Mouse (Mus musculus): Measurements from ENCODE around the gene Trim7. TPM values are rescaled to one million over a fixed set of nuclear protein-coding genes. Genes with fewer than 3 reads are reported as not detected.
A peak's percentile ranks its signal among the peaks of the same experiment; 100 is the strongest.
"Not testable (repeated sequence)": the region's sequence is repeated elsewhere in the genome, so short reads cannot be mapped to it uniquely, and the experiment has no call there.

Trim7 gene
- total RNA-seq, 1 experiment from 2014 or later: 16.9 TPM

DNA sequence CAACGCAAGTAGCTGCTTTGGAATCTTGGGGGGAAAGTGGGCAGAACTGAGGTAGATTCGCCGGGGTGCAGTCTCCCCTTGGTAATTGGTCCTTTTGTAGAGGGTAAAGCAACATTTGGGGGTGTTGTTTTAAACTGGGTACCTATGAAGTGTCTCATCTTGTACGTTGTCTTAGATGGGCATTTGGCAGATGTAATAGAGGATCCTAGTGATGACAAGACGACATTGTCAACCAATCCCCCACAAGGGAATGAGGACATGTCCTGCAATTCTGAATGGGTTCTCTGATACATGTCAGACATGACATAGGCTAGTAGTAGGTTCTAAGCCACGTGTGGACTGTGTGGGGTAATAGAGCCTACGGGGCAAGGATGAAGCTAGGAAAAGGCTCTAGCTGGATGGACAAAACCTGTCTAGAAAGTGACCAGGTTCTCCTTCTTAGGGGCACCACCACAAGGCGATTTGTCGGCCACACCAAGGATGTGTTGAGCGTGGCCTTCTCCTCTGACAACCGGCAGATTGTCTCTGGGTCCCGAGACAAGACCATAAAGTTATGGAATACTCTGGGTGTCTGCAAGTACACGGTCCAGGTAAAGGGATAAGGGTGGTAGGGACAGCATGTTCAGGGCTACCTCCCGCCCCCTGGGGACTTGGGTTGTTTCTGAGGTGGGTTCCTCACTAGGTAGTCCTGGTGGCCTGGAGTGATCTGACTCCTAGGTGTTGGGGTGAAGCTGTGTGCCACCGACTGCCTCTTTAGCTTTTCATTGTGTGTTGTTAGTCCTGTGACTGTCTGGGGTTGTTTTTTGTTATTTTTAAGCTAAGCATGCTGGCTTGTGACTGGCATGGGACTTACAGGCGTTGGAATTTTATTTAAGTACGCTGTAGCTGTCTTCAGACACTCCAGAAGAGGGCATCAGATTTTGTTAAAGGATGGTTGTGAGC, 23.8 kb upstream of the Trim7 start:
- DNase-seq: no peak

DNA sequence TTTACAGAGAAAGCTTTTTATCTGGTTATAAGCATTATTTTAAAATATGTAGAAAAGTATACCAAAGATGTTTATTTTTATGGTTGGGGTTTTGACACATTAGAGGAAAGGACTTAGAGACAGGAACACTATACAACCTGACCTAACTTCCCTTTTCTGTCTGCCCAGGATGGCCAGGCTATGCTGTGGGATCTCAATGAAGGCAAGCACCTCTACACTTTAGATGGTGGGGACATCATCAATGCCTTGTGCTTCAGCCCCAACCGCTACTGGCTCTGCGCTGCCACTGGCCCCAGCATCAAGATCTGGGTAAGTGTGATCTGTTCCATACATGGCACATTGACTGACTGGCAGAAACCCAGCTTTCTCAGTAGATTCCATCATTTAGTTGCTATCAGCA, 22.0 kb upstream of the Trim7 start:
- DNase-seq: no peak

DNA sequence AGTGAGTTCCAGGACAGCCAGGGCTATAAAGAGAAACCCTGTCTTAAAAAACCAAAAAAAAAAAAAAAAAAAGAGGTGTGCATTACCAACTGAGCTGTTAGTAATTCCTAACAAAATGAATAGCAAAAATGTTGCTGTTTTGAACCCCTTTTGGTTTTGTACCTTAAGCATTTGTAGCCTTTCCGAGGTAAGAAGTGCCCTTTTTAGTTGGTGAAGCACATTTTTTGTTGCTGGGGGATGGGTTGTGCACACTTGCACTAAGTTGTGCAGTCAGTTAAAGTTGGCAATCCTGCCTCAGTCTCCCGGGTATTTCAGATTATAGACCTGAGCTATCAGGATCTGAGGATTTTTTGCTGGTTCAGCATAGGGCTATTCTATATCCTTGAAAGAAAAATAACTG, 21.0 kb upstream of the Trim7 start:
- no peak for DNase-seq

DNA sequence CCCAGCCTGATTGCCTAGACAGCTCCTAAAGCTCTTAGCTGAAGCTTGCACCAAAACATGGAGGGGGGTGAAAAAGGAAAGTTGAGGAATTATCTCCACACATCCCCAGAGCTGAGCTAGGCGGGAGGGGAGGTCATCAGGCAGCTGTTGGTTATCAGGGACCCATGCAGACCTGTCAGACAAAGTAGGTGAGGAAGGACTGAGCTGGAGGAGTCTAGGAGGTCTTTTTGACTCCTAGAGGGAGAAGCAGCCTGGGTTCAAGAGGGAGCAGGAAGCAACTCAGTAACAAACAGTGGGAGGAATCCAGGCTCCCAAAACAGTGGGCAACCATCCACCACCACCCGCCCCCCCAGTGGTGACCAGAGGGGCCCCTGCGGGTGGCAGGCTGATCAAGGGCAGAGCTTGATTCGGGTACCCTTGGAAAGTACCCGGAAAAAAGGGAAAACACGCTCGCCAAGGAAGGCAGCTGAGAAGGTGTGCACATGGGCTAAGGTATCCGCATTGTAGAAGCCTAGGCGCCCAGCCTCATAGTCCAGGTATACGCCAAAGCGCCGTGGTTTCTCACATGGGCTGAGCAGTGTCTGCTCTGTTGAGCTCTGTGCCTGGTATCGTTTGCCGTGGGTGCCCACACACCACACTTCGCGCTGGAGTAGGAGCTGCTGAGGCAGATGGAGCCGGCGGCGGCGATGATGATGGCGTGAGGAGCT, 18.9 kb upstream of the Trim7 start:
- DNase-seq: peak; percentile 7

DNA sequence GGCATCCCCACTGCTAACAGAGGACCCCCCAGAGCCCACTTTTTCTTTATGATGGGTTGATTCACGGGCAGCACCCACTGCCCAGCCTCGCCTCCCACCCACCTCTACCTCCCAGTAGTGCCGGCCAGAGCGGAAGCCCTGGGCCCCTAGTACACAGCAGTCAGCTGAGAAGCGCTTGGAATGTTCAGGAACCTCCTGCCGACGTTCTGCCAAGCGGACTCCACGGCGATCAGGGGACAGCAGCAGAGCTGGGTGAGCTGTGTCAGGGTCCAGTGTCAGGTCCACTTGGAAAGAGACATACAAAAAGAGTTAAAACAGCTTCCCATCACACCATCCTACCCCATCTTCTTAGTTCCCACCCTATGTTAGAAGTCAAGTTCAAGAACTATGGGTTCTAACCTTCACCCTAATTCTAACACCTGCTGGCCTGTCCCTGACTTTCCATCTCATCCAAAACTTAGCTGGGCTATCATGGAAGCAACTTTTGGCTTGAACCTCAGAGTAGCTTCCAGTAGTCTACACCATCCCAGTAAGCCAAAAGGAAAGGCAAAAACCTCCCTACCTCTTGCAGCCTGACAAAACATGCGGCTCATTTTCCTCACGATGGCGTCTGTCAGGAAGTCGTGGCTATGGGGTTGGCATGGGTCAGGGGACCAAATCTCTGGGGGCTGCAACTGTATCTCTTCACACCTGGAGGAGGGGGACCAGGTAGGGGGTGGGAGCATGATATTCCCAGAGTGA, 18.2 kb upstream of the Trim7 start:
- no peak for DNase-seq

DNA sequence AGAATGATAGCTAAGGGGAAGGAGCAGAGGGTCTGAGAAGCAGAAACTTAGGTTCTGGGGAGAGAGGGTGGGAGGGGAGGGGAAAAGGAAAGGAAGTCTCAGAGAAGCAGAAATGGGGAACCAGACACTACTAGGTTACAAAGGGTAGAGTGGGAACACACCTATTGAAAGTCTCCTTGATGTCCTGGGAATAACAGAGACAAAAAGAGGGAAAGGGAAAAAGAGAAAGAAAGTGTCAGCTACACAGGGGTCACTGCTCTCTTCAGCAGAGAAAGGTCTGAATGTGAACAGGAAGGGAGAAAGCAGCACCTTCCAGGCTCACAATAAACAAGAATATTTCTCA, 17.7 kb upstream of the Trim7 start:
- no peak for DNase-seq

DNA sequence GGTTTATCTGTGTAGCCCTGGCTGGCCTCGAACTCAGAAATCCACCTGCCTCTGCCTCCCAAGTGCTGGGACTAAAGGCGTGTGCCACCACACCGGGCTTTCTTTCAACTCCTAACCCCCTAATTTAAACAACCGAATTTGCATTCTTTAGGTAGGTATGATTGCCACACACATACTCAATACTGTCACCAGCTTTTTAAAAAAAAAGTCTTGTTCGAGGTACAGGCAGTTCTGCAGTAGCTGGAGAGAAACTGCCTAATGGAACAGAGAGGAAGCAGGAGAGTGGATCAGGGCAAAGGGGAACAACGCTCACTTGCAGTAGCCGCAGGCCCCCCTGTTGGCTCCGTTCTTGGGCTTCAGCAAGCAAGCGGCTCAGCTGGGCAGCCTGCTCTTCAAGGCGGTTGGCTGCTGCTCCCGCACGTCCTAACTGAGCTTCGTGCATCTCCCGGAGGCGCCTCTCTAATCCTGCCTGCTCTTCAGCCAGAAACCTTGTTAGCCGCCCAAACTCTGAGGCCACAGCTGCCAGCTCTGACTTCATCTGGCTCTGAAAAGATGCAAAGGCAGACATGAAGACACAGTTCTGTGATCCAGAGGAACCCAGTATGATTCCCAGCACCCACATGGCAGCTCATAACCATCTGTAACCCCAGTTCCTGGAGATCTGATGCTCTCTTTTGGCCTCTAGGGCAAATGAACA, 17.1 kb upstream of the Trim7 start:
- DNase-seq: peak; percentile 9

DNA sequence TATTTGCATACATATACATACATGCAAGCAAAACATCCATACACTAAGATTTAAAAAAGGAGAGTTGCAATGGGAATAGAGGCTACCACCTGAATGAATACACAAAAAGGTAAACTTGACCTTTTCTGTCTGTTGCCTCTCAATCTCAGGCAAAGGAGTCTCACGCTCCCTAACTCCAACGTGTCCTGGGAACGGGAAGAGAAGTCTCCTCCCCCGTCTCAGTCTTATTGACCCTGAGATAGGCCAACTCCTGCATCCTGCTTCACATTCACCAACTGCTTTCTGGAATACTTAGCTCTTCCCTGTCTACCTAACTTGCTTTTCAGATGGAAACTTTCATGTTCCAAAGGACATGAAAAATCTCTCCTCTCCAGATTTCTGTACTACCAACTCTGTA, 16.5 kb upstream of the Trim7 start:
- DNase-seq: no peak

DNA sequence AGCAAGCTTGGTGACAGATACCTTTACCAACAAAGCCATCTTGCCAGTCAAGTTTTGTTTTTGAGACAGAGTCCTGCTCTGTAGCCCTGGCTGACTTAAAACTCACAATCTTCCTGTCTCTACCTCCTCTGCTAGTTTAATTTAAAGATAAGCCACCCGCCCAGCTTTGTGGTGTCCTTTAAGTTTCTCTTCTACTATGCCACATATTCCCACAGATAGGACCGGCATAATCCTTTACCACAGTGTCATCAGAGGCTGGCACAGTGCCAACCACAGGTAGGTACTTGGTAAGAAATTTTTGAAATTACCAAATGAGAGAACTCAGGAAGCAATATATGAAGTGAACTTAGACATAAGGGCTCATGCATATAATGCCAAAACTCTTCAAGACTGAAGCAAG, 15.8 kb upstream of the Trim7 start:
- no peak for DNase-seq

DNA sequence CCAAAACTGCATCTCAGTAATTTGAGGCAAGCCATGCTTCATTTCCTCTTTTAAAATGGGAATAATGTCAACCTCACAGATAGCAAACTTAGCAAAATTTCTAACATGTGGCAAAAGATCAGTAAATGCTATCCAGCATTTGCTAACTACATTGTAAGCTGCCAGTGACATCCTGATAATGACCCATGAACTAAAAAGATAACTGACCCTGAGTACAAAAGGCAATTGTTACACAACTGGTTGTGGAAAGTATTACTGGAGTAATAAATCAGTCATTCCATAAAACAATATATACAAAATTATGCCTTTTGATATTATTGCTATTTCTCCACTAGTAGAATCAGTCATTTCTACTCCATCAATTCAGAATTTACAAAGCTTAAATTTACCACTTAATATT, 12.2 kb upstream of the Trim7 start:
- DNase-seq: no peak

DNA sequence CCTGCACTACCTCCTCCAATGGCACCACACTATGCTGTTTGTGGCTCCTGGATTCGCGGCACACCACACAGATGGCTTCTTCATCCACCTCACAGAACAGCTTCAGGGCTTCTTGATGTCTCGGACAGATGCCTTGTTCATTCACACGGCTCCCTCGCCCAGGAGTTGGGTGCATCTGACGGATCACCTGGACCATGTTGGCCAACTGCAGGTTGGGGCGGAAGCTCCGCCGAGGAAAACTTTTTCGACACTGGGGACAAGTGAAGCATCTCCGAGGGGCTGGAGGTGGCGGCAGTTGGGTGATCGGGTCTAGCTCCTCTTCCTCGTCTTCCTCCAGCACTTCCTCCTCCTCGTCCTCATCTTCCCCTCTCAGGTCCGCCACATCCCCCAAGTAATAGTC, 10.1 kb upstream of the Trim7 start:
- no peak for DNase-seq

DNA sequence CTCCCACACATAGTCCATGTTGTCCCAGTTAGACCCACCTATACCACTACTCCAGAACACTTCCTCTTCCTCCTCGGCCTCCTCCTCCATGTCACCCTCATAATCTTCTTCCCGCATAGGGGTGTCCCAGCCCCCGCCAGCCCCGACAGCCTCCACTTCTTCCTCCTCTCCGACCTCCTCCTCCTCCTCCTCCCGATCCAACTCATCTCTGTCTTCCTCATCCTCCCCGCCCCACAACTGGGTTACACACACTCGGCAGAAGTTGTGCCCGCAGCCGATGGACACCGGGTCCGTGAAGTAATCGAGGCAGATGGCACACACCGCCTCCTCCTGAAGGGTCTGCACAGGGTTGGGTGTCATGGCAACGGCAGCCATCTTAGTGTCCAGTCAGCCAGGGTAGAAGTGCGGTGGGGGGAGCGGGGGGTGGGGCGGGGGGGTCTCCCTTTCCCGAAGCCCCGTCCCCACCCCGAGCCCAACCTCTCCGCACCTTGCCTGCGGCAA, 9.6 kb upstream of the Trim7 start:
- DNase-seq: peak; percentile 30

DNA sequence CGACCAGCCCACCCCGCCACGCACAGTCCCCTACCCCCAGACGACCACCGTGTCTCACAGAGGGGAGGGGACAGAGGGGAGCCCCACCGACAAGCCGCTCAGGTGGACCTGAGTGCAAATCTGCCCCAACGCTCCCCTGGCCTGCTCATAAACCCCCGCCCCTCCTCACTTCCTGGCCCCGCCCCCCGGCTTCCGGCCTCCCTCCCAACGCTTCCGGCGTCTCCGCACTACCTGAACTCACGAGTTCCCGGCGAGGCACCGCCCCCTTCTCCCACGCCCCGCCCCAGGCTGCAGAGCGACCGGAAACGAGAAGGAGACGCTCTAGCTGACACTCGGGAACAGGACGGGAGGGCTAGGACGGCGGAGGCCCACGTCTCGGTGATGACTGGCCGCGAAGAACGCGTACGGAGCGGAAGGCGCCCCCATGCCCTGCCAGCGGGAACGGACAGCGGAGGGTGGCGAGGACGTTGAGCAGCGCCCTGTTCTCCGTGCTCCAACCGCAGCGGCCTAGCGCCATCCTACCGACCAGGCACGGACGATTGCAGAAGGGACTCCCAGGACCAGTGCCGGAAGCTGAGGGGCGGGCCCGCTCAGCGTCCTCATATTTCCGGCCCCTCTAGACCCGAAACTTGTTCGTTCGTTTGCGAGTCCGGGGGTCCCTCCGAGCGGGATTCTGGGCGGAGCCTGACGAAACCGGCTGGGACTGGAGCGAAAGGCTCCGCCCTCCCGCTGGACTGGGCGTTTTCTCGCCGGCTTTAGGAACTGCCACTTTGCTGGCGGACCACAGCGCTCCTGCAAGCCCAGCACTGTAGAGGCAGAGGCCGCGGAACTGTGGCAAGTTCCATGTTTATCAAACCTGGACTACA, 8.9 kb upstream of the Trim7 start, which contains the start of gene Trim41:
TSS of gene Trim41 (minus strand) at position 554 of the 866 bp plus-strand sequence.
- DNase-seq: peak; percentile 99

DNA sequence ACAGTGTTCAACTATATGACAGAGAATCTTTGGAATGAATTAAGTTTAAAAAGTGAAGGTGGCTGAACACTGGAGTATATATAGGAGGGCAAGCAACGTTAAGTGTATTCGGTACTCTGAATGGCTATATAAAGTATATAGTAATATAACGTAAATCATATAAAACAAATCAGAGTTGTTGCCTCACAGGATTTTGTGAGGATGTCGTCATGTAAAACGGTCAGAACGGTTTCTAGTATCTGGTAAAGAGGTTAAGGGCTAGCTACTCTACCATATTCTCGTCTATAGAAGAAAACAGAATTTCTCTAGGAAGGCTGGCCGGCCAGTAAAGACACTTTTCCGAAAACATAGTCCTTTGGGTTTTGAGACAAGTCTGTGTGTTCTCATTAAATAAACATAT, 8.1 kb upstream of the Trim7 start:
- DNase-seq: no peak

DNA sequence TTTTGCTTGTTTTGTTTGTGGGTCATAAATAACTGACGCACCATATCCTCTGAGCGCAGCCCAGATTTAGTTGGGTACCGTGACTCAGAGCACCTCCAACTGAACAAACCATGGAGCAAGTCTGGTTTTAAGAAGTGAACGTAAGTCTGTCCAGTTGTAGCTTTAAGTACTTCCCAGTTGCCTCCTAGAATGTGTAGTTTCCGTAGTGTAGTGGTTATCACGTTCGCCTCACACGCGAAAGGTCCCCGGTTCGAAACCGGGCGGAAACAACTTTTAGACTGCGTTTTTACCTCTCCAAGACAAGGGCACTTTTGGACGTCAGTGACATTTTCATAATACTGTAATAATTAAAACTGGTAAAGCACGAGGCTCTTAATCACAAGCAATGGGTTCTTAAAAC, 7.6 kb upstream of the Trim7 start:
- DNase-seq: peak; percentile 81

DNA sequence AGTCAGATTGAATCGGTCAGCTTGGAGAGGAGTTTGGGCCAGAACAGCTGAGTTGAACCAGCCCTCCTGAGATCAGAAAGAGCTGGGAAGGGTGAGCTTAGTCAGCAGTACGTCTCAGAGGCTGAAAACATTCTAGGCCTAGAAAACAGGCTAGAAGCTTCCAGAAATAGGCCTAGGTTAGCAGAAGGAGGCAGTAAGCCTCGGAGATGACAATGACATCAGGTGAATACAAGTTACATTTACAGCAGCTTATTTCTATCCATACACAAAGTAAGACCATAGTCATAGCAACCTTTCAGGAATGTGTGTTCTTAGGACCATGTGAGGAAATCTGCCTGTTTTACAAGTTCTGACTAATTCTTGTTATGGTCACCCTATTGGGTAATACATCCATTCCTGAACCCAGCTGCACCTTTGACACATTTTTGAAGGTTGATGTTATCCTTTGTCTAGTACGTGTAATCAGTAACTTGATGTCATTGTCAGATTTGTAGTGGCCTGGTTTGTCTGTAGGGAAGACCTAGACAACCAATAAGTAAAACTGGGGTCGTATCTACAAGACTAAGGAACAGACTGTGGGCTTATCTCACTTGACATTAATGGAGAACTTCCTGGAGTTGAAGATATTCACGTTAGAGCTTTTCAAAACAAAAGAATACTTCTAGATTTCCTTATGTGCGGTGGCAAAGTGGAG, 6.2 kb upstream of the Trim7 start:
- DNase-seq: no peak

DNA sequence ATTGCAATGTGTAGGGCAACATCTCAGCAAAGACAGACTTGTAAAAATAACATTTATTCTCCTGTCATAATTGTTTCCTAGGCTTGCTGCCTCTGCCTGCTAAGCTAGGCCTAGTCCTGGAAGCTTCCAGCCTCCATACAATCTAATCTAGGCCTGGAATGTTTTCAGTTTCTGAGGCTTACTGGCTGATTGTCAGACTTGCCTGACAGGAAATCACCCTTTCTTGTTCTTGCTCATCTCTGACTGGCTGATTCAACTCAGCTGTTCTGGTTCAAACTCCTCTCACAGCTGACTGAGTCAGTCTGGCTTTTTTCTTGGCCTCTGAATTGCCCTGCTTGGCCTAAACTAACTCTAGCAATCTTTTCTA, 5.6 kb upstream of the Trim7 start:
- no peak for DNase-seq

DNA sequence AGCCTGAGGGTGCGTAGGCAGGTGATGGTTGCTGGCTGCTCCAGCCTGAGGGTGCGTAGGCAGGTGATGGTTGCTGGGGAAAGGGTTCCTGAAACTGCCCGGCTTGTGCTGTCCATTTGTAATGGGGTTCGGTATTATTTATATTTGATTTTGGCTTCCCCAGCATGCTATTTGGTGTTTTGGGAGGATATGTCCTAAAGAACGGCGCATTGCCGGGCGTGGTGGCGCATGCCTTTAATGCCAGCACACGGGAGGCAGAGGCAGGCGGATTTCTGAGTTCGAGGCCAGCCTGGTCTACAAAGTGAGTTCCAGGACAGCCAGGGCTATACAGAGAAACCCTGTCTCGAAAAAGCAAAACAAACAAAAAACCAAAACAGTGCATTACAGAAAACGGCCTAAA, 4.6 kb upstream of the Trim7 start:
- DNase-seq: not testable (repeated sequence)

DNA sequence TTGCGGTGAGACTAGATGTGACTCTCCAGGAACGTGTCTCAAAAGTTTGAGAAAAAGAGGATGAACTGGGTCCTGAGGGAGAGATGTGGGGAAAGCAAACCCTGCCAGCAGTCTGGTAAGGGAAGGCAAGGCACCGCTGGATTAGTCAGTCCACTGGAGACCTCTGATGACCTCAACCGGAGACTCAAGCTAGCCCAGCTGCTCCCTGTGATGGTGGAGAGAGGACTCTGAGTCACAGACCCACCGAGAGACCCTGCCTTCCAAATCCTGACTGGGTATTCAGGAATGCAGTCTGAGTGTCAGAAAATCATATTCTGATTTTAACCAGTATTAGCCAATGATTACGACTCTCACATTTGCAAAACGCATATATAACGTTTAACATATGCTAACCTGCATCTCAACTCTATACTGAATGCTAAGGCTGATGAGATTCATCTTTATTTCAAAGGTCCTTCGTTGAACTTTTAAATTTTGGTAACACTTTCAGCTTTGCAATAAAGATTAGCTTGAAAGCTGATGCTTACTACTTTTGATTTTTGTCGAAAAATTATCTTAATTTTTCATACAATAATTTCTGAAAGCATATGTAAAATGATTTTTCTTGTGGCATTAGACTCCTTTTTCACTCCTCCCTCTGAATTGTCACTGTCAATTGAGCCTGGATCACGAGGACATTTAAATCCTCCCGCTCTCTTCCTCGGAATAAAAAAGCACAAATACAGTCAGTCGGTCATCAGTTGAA, 3.0 kb upstream of the Trim7 start:
- DNase-seq: no peak

DNA sequence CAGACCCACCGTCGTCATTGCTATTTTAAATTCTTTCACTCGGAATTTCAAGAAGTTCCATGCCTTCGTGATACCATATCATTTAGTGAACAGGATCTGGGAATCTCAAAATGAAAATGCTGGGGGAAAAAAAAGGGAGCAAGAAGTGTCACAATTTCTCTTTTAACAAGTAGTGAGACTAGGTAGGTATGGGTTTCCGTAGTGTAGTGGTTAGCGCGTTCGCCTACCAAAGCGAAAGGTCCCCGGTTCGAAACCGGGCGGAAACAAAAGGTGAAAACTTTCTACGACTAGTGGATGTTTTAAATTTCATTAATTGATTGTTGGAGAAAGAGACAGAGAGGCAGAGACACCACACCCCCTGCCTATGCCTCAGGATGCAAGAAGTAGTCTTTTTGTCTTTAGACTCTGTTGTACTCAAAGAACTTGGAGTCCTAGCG, 2.4 kb upstream of the Trim7 start:
- DNase-seq: peak; percentile 66

All from adrenal gland, postnatal 25 days (tissue).